Mouse (Mus musculus): ENCODE results near the gene Bloc1s2.
A peak's percentile ranks its signal among the peaks of the same experiment; 100 is the strongest.

Bloc1s2 gene

DNA sequence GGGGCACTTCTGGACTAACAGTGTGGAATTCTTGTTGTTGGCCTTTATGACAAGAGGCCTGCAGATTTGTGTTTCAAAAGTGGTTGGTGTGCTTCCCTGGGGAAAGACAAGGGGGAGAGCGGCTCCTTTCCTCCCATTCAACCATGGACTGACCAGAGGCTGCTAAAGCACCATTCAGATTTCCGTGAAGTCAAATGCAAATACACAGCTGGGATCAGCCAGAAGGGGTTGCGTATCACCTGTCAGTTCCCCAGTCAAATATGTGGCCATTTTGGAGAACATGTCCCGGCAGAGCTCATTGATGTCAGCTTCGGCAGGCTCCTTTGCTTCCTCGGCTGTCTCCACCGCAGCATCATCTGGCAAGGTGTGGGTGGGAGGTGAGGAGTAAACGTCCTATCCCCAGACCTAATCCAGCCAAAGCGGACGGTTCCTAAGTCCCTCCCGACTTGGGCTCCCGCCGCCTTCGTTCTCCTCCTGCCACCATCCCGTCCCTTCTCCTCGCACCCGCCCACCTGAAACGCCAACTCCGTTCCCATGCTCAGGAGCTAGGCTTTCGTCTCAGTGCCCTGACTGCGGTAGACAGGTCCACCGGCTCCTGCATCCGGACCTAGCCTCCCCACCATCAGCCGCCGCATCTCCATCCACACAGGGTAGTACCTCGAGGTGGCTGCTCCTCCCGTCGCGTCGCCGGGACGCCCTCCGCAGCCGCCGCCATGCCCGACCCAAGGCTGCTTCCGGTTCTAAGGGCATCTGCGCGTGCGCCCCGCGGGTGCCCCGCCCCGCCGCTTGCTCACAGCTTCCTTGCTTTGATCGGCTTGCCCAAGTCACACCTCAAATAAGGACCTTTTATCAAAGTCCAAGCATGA is at the start of gene Bloc1s2:
Gene Bloc1s2, minus strand, starts transcription at position 745 of the 866 bp plus-strand sequence.
- DNase-seq (ENCODE audit: low read depth, low spot score) = peak; percentile 69

- peak; percentile 17 for DNase-seq (ENCODE audit: low read depth, low spot score)
Measured at GRCm38 (mm10) chr19:44195138-44195537, 48.9 kb upstream of the Bloc1s2 start.

DNA sequence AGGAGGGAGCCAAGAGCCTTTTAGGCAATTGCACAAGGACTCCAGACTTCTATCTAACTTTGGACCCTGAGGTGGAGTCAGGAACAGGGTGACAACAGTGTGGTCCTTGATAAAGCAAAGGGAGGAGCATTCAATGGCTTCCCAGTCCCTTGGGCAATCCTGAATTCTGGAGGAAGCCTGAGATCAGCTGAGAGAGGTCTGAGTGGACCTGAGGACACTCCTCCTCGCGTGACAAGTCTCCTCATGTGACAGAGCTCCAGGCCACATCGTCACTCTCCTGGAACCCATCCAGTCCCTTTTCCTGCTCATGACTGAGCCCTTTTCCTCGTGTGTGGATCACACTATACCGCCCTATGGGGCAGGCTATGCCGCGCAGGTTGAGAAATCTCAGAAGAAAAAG is 47.7 kb upstream of the Bloc1s2 start:
- DNase-seq (ENCODE audit: low read depth, low spot score) = peak; percentile 7

- no peak for DNase-seq (ENCODE audit: low read depth, low spot score)
Measured at GRCm38 (mm10) chr19:44192342-44192741, 46.1 kb upstream of the Bloc1s2 start, which contains the start of gene Pkd2l1. TSS of gene Pkd2l1 (minus strand) at chr19:44192442.

GRCm38 (mm10) chr19:44189056-44189455 is 42.8 kb upstream of the Bloc1s2 start:
- no peak for DNase-seq (ENCODE audit: low read depth, low spot score)

DNA sequence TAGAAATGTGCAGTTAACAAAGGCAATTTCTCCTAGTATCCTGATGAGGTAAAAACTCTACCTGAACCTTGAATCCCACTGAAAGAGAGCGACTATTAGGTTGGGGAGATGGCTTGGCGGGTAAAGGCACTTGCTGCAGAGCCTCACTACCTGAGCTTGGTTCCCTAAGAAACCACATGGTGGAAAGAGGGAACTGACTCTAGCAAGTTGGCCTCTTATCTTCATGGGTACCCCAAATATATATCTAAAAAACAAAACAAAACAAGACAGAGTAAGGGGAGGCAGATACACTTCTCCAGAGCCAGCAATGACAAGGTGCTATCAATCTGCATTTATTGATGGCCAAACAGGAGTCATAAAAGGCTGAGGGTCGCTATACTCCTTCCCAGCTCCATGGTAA is 37.7 kb upstream of the Bloc1s2 start:
- no peak for DNase-seq (ENCODE audit: low read depth, low spot score)

GRCm38 (mm10) chr19:44180502-44180901 is 34.3 kb upstream of the Bloc1s2 start:
- no peak for DNase-seq (ENCODE audit: low read depth, low spot score)

GRCm38 (mm10) chr19:44176741-44177140 is 30.5 kb upstream of the Bloc1s2 start:
- no peak for DNase-seq (ENCODE audit: low read depth, low spot score)

DNA sequence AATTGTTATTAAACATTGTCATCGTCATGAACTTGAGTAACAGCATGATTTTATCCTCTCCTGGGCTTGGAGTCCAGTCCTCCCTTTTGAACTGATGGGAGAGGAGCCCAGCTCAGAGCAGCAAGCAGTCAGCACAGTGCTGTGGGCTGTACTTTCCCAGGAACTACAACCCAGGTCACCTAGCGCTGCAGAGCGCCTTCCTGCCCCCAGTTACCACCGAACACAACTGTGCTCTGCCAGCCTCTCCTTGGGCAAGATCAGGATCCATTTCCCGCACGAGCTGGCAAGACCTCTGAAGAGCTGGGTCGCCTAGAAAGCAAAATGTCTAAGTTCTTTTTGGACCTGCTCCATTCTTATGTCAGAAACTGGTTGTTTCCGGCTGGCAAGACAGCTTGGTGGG is 28.6 kb upstream of the Bloc1s2 start:
- DNase-seq (ENCODE audit: low read depth, low spot score) = no peak

DNA sequence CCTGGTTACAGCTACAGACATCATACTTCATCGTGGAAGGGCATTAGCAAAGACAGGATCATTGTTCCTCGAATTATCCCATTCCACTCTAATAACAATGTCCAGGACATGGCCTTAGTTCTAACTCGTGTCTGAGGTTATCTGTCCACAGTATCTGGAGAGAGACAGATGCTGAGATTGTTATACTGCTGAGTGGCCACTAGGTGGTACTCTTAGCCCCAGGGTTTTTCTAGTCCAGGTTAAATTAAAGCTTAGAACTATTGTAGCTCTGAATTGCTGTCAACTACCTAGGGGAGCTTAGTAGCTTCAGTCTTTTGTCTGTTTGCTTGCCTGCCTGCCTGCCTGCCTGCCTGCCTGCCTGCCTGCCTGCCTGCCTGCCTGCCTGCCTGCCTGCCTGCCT is 15.3 kb upstream of the Bloc1s2 start:
- DNase-seq (ENCODE audit: low read depth, low spot score) = no peak

DNA sequence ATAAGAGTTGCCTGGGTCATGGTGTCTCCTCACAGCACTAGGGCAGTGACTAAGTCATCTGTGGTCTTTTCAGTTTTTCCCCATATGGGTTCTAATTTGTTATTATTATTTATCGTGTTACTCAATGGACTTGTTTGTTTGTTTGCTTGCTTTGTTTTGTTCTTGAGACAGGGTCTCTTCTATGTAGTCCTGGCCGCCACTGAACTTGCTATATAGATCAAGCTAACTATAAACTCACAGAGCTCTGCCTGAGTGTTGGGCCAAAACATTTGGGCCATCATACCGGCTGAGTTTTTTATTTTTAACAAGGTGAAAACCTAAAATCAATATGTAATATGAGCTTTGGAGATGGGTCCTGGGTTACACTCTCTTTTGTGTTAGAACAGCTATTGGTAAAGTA is 13.1 kb upstream of the Bloc1s2 start:
- no peak for DNase-seq (ENCODE audit: low read depth, low spot score)

DNA sequence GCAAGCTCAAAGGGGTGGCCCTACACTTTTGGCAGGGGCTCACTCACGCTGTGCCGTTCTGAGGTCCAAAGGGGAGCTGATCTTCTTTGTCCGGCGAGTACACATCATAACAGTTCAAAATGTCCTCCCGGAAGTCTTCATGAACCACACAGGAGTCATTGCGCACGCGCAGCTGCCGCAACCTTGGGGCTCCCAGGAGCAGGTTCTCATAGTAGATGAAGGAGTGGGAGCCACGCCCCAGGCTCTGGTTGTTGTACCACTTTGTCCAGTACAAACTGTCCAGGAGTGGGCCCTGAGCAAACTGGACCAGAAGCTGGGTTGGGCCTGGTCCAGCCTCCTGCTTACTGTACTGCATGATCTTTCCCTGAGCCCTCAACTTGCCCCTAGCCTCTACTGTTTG is 10.8 kb upstream of the Bloc1s2 start:
- no peak for DNase-seq (ENCODE audit: low read depth, low spot score)

DNA sequence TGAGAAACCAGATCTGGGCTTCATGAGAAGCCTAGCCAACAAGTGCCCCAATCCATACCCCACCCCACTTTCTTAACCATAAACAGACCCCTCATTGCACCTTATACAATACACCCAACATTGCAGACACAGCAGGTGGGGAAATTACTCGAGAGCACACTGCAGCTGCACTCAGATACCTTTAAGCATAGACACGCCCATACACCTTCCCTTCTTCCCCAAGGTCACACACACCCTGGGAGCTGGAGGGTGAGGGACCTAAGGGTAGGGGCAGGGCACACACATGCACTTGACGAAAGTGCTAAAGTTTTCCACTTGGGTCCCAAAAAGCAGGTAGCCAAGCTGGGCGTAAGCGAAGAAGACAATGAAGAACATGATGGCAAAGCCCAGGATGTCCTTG is 7.5 kb upstream of the Bloc1s2 start:
- DNase-seq (ENCODE audit: low read depth, low spot score) = no peak

DNA sequence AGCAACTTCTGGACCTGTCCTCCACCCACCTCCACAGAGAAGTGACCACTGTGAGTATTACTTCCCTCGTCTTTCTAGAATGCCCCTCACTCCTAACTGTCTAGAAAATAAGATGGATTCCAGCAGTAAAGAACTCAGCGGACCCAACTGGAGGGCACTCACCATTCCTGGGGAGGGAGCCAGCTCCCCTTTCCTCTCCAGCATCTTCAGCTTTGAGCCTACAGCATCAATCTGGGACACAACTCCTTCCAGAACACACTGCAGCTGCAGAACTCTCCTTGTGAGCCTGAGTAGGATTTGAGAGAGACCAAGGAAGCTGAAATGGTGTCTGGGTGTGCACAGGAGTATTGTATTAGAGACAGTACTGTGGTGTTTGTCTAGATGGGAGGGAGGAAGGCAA is 2.7 kb upstream of the Bloc1s2 start:
- DNase-seq (ENCODE audit: low read depth, low spot score) = no peak

GRCm38 (mm10) chr19:44148345-44148744 is 2.1 kb upstream of the Bloc1s2 start:
- no peak for DNase-seq (ENCODE audit: low read depth, low spot score)

DNA sequence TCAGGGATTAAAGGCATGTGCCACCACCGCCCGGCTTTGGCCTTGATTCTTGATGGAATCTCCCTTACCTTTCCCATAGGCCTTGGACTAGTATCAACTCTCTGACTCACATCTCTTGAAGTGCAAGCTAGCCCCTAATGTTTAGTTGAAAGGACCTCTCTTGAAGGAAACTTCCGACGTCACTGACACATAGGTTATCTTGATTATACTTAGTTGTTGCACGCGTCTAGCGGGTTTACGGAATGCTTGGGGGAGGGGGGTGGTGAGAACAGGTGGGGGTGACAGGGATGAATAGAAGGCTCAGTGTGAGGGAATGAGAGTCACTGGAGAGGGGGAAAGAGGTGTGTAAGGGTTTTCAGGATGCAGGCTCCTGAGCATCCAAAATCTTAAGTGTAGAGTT is 705 bp upstream of the Bloc1s2 start:
- no peak for DNase-seq (ENCODE audit: low read depth, low spot score)

- no peak for DNase-seq (ENCODE audit: low read depth, low spot score)
Measured at GRCm38 (mm10) chr19:44146568-44146879, 278 bp upstream of the Bloc1s2 start.

DNA sequence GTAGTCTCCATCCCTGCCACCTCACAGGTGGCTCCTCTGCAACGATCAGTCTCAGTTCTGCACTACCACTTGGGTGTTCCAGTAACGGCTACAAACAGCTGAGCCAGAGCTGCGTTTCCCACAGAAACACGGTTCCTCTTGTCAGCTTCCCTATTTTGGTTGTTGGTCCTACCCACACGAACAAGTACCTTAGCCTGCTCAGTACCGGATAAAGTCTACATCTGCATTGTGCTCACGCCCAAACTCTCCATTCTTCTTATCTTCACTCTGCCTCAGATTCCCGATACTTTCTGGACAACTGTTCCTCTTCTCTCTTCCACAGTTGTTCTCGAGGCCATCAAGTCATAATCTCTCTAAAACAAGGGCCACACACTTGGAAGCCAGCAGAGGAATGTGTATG is 1.9 kb downstream of the Bloc1s2 start:
- no peak for DNase-seq (ENCODE audit: low read depth, low spot score)

DNA sequence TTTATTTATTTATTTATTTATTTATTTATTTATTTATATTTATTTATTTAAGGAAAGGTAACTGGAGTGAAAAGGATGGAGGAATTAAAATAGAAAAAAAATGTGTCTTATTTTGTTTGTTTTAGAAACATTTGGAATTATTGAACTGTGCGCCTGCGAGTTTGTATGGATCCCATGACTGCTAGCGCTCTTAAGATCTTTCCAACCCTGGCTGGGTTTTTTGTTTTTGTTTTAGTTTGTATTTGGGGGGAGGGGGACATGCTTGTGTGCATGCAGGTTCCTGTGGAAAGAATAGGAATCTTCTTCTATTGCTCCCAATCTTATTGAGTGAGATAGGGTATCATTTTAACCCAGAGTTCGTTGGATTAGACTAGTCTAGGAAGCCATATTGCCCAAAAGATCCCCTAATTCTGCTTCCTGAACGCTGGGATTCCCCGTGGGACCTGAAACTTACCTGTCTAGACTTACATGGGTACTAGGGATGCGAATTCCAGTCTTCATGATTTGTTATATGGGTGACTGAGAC is 10.2 kb downstream of the Bloc1s2 start:
- DNase-seq (ENCODE audit: low read depth, low spot score) = no peak

DNA sequence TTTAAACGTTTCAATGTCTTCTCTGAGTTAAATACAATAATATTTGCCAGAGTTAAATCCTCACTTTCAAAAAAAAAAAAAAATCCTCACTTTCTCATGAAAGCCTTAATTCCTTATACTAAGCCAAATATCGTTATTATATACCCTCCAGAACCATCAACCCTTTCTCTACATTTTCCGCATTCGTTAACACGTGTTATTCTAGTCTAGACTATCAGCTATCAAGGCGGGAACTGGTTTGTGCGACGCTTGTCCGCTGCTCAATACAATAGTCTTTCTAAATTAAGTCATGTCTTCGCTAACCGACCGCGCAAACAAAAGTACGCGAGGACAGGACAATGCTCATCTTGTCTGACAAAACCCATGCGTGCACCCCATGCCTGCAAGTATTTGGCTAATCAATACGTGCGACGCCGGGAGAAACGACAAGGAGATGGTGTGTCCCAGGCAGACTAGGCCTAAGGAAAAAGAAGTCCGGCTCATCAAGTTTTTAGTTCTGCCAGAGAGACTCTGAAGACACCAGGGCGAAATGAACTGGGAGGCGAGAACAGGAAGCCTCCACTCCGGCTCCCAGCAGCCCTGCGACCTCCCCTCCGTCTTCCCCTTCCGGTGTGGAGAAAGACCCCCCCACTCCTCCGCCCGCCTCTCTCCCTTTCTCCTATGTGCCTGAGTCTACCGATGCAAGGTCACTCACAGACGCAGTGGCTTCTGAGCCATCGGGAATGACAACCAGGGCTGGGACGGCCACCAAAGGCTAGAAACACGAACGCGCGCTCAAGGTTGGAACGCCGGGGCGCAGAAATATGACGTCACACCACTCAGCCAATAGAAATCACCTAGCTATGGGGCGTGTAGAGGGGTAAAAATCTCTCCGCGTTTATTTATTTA is 10.9 kb downstream of the Bloc1s2 start, which contains the start of gene Cwf19l1:
Gene Cwf19l1, minus strand, starts transcription at position 805 of the 888 bp plus-strand sequence.
- peak; percentile 89 for DNase-seq (ENCODE audit: low read depth, low spot score)

DNA sequence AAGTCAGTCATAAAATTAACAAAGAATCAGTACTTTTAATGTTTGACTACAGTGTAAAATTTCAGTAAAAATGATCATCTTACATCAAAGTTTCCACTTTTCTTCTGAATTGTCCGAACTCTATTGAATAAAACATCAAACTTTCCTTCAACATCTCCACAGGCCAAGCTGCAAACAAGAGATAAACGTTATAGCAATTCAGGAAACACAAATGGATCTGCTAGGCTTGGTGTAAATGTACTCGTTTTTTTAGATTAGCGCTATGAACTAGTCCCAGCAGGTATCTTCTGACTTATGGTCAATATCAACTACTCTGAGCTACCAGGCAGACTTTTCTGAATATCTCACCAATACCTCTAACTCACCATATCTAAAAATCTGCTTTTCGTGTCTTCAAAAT is 13.3 kb downstream of the Bloc1s2 start:
- no peak for DNase-seq (ENCODE audit: low read depth, low spot score)

DNA sequence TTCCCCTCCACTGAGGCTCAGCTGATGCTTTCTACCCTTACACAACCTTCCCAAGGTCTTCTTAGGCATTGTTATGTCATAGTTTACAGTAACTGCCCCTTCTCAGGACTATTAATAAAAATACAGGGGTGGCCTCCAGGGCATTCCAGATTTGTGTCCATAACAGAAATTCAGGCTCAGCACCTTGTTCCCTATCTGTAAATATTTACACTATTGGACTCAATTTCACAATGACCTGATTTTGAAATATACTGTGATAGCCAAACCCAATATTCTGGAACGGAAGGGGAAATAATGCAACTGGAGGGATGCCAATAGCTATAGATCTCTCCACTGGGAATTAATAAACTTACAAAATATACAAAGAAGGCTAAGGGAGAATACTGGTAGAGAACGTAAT is 17.7 kb downstream of the Bloc1s2 start:
- DNase-seq (ENCODE audit: low read depth, low spot score) = no peak

Measured in skeletal muscle tissue, adult 2 months (tissue).